Mouse (Mus musculus) lung, embryonic 15.5 days (tissue): ENCODE data around the gene Rab6a. TPM values are rescaled to one million over a fixed set of nuclear protein-coding genes. Genes with fewer than 3 reads are reported as not detected.

Experiments used
- ATAC-seq: fragments of 200-750 bp; cut with Nextera tagmentation; 2 replicates; pipeline ENCODE4 v1.8.0; 2017; ENCODE audit warnings: moderate number of reproducible peaks, borderline replicate concordance; ENCODE audit not compliant: low FRiP score, low TSS enrichment; ENCODE audit errors: extremely low read depth
- H3K27ac ChIP-seq: fragments of 300-500 bp; sonication (generic); 2 replicates; pipeline ENCODE4 v1.5.1; 2015; ENCODE audit warnings: moderate library complexity, mild to moderate bottlenecking, inconsistent platforms
- H3K27me3 ChIP-seq: fragments of 300-500 bp; sonication (generic); 2 replicates; pipeline ENCODE4 v1.6.1; 2015; ENCODE audit warnings: inconsistent platforms
- H3K36me3 ChIP-seq: fragments of 300-500 bp; sonication (generic); 2 replicates; pipeline ENCODE4 v1.6.1; 2015; ENCODE audit warnings: inconsistent platforms
- H3K4me1 ChIP-seq: fragments of 300-500 bp; sonication (generic); 2 replicates; pipeline ENCODE4 v1.6.1; 2015; ENCODE audit warnings: inconsistent platforms
- H3K4me2 ChIP-seq: fragments of 300-500 bp; sonication (generic); 2 replicates; pipeline ENCODE4 v1.6.1; 2015; ENCODE audit warnings: inconsistent platforms, mild to moderate bottlenecking, moderate library complexity
- H3K4me3 ChIP-seq: fragments of 300-500 bp; sonication (generic); 2 replicates; pipeline ENCODE4 v1.5.1; 2015; ENCODE audit warnings: mild to moderate bottlenecking, inconsistent platforms
- H3K9ac ChIP-seq: fragments of 300-500 bp; sonication (generic); 2 replicates; pipeline ENCODE4 v1.6.1; 2015; ENCODE audit warnings: inconsistent platforms
- H3K9me3 ChIP-seq: fragments of 300-500 bp; sonication (generic); 2 replicates; pipeline ENCODE4 v1.6.1; 2016; ENCODE audit warnings: inconsistent platforms
- WGBS: fragments of 180-500 bp; shearing (Covaris S2); methylation state at CpG from one replicate; pipeline ENCODE4 v1.1.7; 2015; 5-methylcytosine and 5-hydroxymethylcytosine counted together
- polyA plus RNA-seq: library from polyadenylated mRNA; unstranded; fragments of >200 nt; fragmentation: Nextera tagmentation; extraction: Ambion mirVana; gene quantifications from 2 replicates; pipeline ENCODE4 v1.2.1, GENCODE M21; 2015

The Rab6a gene
- polyA plus RNA-seq, 1 experiment from 2014 or later, result 90.7 TPM

DNA sequence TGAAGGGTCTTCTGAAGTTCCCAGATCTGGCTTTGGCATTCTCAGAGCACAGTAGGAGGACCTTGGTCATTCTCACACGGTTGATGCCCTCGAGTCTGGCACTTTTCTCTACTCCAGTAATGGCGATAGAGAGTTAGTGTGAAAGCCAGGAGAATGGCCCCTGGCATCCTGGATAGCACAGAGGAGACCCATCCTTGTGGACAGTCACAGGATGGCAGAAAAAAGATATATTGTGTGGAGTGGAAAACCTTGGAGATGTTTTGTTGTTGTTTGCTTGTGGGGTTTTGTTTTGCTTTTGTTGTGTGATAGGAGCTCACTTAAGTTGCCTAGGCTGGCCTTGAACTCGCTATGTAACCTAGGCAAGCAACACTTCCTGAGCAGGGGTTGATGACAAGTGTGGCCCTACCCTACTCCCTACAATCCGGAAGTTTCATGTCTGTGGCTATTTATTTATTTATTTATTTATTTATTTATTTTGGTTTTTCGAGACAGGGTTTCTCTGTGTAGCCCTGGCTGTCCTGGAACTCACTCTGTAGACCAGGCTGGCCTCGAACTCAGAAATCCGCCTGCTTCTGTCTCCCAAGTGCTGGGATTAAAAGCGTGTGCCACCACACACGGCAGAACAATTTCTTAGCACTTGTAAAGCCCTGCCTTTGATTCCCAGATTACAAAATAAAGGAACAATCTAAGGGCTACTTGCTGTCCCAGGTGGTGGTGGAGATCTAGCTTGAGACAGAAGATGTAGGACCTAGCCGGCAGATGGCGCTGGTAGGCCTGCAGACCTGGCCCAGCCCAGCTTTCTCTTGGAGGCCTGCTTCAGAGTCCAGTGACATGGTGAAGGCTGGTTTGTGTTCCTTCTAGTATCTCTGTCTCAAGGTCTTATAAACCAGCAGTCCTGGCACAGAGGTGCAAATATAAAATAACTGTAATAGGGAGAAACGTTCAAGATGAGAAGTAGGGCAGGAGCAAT lies 78.1 kb downstream of the Rab6a start:
- WGBS, result 41% methylated on average over 13 of the region's 13 CpGs
- Histone ChIP-seq H3K27ac (no peak overlapping the region), H3K36me3 (no peaks in the 10 kb centered on the region), H3K4me3 (no peak overlapping the region), H3K9me3 (no peaks in the 10 kb centered on the region), H3K9ac (no peak overlapping the region), H3K27me3 (no peaks in the 10 kb centered on the region), H3K4me2 (no peak overlapping the region), H3K4me1 (no peaks in the 10 kb centered on the region)
- ATAC-seq, result no peak

GRCm38 (mm10) chr7:100688471-100688870 lies 81.3 kb downstream of the Rab6a start:
- Histone ChIP-seq H3K9ac (no peak overlapping the region), H3K9me3 (no peaks in the 10 kb centered on the region), H3K4me3 (no peak overlapping the region), H3K27ac (no peak overlapping the region), H3K4me1 (no peaks in the 10 kb centered on the region), H3K27me3 (no peaks in the 10 kb centered on the region), H3K36me3 (no peaks in the 10 kb centered on the region), H3K4me2 (no peak overlapping the region)
- ATAC-seq, result no peak
- WGBS, result 78% methylated on average over 7 of the region's 7 CpGs

Other genes with a start within 250 kb of the Rab6a start
- gene C2cd3, start 235.2 kb upstream of the Rab6a start, polyA plus RNA-seq, result 20.0 and 20.7 TPM in 2 replicates
- 61.6 and 63.5 TPM in 2 replicates for gene Ppme1, start 235.1 kb upstream of the Rab6a start, polyA plus RNA-seq
- 0.06 TPM in 1 of 2 replicates, not detected in the other for gene Ucp3, start 134.4 kb upstream of the Rab6a start, polyA plus RNA-seq
- gene Ucp2, start 114.1 kb upstream of the Rab6a start, polyA plus RNA-seq, result 246 and 279 TPM in 2 replicates
- 4.1 and 4.2 TPM in 2 replicates for gene Dnajb13, start 92.5 kb upstream of the Rab6a start, polyA plus RNA-seq
- gene Coa4, start 70.3 kb upstream of the Rab6a start, polyA plus RNA-seq, result 20.0 and 23.1 TPM in 2 replicates
- 77.0 and 82.1 TPM in 2 replicates for gene Mrpl48, start 891 bp downstream of the Rab6a start, polyA plus RNA-seq
- gene Plekhb1, start 55.0 kb downstream of the Rab6a start, polyA plus RNA-seq, result 18.3 and 20.4 TPM in 2 replicates
- 36.9 and 37.7 TPM in 2 replicates for gene Fam168a, start 99.2 kb downstream of the Rab6a start, polyA plus RNA-seq